Mouse (Mus musculus) gastrocnemius, adult 8-10 months (tissue): ENCODE data around the gene Dcaf8. TPM values are rescaled to one million over a fixed set of nuclear protein-coding genes. Genes with fewer than 3 reads are reported as not detected.

Experiments
- DNase-seq, 2 experiments: peaks; one replicate each; pipeline ENCODE4 v3.0.0; 2022; ENCODE audit warnings: low spot score in 2 of 2
- total RNA-seq, 4 experiments: library from RNA; stranded (reverse); gene quantifications; 2 replicates each; pipeline ENCODE4 v1.2.4; 2022

Dcaf8 gene
- total RNA-seq, 4 experiments from 2014 or later: 197 to 219 (median 208) TPM

DNA sequence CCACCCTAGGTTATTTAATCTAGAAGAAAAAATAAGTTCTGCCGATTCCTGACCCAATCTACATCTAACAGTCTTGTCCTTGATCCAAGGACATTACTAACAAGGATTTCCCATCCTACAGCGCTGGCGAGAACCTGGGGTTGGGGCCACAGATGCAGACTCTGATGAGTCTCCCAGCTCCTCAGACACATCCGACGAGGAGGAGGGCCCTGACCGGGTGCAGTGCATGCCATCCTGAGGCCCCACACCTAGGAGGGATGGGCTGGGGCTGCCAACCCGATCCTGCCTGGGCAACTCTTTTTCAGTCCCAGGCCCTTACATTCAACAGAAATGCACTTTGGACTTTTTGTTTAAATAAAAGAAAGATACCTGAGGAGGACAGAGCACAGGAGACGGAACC is 46.6 kb downstream of the Dcaf8 start:
- no peak for DNase-seq

DNA sequence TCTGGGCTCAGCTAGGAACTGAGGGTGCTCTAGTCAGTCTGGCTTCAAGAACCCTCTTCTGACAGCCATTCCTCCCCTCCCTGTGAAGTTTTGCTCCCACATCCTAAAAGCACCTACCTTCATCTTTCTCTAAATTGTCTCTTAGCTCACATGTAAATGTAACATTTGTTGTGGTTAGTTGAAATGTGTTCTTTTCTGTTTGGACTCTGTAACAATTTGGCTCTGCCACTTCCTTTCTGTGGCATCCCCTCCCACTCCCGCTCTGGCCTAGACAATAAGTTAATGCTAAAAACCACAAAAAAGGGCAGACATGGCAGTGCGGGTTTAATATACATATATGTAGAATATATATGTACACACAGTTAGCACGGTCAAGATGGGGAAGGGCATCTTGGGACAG is 49.3 kb downstream of the Dcaf8 start:
- DNase-seq: no peak

DNA sequence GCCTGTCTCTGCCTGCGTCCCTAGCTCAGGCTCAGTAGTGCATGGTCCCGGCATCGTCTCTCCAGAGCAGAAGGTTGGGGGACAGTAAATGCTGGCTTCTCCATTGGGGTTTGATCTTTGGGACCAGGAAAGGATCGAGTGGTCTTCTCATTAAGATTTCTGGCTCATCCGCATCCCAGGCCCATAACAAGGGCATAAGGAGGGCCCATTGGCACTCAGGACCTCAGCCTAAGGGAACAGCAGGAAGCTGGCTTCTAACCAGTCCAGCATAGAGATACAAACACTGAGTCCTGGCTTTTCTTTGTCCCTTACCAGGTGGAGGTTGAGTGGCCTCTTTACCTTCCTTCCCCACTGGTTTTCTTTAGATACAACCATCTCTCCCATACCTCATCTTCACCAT is 50.0 kb downstream of the Dcaf8 start:
- DNase-seq: peak in 1 of 2 experiments; percentile 2

DNA sequence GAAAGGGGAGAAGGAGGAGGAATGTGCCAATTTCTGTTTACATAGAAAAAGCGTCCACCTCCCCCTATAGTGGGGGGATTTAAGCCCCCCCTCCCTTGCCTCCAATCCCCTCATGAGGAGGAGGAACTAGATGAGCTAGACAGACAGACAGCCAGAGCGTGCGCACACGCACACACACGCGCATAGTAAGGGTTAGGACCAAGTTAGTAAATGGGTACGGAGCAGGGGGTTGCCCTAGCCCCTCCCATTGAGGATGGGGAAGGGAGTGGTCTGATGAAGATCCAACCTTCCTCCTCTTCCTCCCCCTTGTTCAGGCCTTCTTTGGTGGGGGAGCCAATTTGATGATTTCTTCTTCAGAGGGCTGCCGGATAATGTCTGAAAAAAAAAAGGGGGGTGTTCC is 50.4 kb downstream of the Dcaf8 start:
- peak in 1 of 2 experiments; percentile 2 for DNase-seq

DNA sequence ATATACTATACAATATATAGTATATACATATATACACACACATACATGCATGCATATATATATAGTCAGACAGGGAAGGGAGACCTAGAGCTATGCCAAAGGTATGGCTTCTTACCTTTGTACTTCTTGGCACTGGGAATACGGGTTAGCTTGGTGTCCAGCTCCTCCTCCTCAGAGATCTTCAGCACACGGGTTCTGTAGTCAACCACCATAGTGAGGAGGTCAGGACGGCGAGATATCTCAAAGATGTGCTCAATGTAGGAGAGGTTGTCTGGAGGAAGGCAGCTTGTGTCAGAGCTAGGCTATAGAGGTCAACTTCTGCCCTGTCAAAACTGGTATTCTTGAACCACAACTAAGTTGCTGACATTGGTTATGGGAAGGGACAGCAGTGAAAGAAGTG is 51.1 kb downstream of the Dcaf8 start:
- DNase-seq: peak in 1 of 2 experiments; percentile 2

DNA sequence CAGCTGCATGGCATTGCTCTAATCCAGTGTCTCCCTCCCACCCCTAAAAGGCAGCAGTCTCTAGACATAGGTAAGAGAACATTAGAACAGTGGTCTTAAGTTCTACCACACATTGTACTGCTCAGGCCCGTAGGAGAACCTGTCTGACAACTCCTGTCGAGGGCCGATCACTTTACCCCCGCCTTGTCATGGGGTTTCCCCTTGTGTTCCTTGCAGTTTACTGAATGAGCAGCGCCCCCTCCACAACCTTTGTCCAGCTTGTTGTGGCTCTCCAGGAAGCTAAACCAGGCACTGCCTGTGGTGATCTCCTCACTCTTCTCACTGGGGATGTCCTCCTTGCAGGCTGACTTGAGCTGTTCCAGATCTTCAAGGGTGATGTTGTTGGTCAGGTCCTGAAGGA is 52.3 kb downstream of the Dcaf8 start:
- peak in 1 of 2 experiments; percentile 2 for DNase-seq

DNA sequence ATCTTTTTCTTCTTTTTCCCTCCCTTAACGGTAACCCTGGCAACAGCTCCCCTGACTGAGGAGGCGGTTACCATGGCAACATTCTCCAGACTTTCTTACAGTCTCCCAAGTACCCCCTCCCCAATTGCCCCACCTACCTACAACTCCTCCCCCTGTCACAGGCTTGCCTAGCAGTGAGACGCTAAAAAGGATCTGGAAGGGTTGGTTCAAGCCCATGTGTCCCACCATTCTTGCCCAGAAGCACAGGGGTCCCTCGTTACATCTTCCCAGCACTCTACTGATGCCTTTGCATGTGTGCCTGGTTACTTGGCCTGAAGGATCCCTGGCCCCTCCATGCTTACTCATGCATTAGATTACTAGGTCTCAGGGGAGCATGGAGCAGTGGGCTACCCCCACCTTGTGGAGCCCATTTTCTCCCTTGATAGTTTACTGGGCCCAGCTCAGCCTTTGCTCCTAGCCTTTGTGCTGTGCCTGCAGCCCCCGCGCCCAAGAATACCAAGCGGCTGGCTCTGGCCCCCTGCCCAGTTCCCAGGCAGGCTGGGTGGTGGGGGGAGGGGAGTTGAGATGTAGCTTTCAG is 53.1 kb downstream of the Dcaf8 start:
- no peak for DNase-seq

DNA sequence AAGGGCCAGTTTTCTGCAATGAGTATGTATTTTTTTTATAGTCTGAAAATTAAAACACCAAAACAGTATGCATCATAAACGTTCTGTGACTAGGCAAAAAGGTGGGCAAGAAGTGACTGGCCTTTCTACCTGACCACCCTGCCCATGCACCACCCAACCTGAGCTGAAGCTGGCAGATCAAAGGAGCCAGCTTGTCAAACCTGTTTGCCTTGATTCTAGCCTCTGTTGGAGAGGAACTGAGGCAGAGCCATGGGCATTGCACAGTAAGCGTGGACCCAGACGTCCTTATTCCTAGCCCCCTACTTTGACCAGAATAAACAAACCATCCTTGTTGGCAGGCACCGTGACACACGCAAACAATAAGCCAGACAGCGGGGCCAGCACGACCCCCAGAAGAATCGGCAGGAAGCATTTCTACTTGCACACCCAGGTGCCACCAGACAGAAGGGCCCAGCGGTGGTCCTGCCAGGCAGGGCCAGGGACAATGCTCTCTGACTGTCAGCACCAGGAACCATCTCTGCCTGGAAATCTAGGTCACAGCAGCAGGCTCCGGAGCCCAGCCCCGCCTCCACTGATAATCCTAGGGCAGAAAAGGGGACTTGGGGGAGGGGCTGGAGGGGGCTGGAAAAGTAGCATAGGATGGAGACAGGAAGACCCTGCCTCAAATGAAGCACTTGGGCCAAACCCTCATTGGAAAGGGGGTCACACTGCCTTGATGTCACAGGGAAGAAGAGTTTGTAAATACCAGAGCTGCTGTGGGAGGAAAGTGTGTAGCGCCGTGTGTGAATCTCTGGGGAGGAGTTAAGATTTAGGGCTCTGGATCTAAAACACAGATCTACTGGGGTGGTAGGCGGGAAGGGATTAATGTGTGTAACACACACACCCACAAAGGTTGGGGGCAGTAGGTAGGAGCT is 54.3 kb downstream of the Dcaf8 start:
- no peak for DNase-seq

DNA sequence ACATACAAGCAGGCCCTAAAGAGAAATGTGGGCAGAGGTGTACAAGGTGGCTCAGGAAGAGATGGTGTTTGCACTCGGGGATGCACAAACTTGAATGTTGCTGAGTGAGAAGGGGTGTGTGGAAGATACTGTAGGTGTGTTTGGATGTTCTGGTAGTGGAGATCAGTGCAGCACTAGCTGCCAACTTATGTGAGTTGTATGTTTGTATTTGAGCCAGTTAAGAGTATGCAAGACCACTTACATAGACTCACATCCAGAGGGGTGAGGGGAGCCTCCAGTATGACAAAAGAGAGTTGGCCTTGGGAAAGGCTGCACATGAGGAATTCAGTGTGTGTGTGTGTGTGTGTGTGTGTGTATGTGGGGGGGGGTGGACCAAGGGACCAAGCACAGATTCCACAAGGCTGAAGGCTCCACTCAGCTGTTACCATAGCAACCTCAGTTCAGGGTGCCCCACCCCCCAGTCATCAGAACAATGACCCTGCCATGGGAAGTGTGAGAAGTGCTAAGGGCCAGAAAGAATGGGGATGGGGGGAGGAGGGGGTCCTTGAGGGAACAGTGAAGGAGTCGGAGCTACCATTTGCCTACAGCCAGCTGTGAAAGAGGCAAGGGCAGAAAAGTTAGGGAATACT is 55.1 kb downstream of the Dcaf8 start:
- DNase-seq: no peak

DNA sequence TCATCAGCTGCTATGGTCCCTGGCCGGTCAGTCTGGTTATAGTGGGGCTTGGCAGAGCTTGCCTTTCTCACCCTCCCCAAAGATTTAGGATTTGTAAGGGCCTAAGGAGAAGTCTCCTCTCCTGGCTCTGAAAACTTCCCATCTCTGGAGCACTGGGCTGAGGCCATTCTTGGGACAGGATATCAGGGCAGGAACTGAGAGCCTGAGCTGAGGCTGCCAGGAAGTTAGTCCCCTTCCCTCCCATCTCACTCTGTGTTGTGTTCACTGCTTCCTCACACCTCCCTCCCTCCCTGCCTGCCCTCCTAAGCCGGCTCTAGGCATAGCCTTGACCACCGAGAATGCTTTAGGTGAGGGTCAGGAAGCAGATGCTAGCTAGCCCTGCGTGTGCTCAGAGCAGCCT is 55.7 kb downstream of the Dcaf8 start:
- no peak for DNase-seq

DNA sequence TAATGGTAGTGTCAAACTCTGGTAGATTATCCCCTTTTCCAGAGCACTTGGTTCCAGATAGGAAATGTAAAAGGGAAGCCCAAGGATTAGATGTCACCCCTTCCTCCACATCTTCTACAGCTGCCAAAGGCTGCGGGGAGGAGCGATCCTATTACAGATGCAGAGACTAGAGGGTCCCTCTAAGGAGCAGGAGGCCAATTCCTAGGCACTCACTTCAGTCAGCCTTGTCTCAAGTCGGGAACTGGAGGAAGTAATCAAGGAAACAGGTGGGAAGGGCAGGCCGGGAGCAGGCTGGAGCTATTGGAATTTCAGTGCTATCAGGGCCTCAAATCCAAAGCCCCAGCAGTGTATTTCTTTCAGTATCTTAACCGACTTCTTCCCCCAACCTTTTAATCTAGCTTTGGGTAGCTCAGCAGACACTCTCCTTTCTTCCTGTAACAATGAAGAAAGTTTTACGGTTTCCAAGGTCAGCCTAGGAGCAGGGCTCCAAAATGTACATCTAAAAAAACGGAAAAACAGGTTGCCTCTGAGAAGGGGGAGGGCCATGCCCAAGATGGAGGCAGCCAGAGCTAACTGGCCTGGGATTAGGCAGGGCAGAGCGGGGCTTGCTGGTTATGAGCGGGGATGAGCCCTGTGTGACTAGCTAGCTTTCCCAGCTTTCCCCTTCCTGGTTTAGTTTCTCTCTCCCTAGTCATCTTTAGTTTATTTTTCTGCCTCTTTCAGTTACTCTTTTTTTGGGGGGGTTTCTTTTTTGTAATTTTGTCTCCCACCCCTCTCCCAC is 56.3 kb downstream of the Dcaf8 start:
- DNase-seq: no peak

DNA sequence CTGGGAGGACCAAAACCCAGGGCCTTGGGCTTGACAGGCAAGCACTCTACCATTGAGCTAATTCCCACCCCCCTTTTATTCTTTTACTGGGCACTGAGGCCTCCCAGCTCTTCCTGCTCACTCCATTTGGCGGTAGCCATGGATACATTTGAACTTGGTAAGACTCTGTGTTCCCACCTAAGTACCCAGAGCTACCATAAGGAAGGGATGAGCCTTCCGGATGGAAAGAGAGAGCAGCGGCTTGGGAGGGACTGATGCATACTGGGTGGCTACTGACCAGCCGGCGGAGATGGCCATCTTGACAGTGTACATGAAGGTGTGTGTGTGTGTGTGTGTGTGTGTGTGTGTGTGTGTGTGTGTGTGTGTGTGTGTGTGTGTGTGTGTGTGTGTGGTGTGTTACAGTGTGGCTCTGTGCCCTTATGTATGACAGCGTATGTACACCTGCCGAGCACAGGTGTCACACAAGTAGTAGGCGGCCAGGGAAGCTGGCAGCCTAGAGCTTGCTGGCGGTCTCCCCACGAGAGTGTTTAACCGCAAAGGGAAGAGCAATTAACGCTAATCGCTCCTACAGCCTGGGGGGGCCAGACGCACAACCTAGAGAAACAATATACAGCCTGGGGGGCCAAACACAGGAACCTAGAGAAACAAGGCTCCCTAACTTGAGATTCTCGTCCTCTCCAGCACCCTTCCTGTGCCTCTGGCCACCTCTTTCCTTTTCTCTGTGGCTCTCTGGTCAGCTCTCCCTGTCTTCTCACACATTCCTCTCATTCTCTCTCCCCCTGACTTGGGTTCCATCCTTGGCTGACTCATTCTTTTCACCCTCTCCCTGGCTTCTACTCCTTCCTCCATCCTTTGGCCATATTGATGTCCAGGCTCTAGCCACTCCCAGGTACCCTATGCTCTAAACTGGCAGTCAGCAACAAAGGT is 57.2 kb downstream of the Dcaf8 start:
- DNase-seq: no peak

DNA sequence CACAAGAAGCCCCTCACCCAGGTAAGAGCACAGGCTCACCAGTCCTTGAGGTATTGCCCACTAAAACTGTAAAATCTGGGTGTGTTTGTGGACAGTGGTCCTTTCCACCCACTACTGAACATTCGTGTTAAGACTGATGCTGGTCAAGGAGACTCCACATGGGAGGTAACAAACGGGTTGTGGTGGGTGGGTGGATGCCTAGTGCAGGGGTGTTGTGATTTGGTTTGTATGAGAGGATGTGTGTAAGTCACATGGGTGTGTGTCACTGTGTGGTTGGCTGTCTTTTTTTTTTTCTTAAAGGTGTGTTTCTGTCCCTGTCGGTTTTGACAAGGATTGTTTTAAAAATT is 57.8 kb downstream of the Dcaf8 start:
- DNase-seq: no peak

DNA sequence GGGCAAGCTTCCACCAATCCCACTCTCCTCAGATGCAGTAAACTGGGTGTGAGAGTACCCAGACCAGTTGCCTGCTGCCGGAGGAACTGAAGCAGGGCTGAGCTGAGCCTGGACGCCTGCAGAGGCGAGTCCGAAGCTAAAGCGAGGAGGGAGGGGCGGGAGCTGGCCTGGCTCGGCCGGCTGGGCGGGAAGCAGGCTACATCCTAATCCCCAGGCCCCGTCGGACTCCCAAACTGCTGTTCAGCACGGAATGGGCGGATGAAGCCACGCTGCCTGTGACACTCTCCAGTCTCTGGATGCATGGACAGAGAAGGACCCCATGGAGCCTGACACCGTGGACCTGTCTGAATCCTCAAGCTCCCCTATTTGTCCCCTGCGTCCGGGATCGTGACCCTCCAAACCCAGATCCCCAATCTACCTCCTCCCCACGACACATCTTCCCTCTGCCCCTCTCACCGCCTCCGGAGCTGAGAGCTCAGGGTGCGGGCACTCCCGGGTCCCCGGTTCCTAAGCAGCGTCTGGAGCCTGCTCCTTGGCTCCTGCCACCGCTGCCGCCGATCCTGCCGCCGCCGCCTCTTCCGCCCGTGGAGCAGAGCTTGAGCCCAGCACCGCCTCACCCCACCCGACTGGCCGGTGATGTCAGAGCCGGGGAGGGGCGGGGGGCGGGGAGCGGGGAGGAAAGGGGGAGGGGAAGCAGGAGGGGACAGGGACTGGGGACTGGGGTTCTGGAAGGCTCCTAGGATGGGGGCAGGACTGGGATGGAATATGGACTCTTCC is 58.4 kb downstream of the Dcaf8 start, which contains the start of gene Pea15a:
Gene Pea15a (minus strand): TSS at position 664 of the 777 bp plus-strand sequence.
- peak; percentile 68 to 71 for DNase-seq

DNA sequence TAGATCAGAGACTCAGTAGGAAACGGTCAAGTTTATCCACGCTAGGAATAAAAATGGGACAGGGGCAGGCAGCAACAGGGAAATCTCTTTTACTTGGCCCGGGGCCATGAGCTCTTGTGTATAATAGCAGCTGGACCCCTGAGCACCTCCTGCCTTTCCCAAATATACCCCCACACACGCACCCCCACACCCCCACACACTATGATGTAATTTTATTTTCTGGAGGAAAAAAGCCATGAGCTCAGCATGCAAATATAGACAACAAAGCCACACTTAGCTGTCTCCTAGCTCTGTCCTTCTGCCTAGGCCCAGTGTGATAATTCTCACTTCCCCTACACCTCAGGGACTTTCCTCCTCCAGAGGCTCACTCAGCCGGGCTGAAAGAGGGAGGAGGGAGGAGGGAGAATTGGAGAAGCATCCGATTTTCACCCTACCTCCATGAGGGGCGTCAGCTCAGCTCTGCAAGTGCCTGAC is 59.3 kb downstream of the Dcaf8 start:
- DNase-seq: no peak

DNA sequence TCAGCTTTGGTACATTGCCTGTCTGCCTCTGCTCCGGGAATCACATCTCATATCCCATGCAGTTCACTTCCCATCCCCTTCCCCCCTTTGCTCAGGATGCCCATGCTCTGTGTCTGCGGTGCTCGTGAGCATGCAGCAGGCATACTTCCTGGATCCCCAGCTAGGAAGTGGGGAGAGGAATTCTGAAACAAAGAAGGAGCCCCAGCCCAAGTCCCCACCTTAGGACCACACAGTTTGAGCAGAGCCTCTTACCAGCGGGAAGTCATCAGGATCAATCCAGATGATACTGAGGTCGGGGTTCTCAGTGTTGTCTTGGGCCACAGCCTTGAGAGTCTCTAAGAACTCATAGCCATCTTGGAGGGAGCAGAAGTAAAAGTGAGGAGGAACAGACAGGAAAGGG is 64.9 kb downstream of the Dcaf8 start:
- no peak for DNase-seq

DNA sequence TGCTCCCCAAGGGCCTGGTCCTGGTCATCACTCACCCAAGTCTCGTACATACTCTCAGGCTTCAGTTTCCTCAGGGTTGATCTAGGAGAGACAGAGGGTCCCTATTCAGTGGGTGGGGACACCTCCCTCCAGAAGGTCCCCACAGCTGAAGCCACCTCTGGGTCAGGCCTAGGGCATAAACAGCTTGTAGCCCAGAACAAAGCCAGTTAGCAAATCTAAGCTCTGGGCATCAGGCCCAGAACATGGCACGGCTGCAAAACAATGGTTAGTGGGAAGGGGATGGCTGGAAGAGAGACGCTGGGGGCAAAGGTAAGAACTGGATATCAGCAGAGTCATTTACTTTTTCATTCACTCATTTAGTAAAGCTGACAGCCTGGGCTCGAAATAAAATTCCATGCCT is 65.9 kb downstream of the Dcaf8 start:
- DNase-seq: no peak

DNA sequence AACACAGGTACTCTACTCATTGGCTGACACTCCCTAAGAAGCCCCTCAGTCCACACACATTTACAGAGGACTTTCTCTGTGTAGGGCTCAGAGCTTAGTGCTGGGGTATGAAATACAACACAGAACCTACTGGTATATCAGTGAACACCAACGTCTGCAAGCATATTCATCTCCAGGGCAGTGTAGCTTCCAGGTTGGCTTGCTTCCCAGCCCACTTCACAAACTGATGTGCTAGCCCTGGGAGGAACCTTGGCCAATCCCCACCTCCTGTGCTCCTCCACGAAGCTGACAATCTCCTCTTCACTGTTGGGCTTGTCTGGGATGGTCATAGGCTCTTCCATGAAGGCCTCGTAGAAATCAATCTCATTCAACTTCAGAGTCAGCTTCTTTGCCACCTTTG is 66.9 kb downstream of the Dcaf8 start:
- DNase-seq: peak in 1 of 2 experiments; percentile 44

DNA sequence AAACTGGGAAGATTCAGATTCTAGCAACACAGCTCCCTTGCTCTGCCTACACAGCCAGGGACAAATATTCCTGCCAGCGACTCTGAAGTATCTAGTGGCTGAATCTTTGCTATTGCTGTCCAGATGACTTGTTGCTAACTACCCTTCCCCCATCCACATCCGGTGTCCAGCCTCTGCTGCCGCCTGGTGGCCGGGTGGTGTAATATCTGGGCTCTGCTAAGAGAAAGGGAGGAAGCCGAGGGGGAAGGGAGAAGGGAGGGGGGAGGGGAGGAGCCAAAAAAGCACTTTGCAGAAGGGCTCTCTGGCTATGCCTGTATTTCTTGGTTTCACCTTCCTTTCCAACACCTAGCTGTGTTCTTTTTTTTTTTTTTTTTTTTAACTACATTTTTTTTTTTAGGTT is 69.3 kb downstream of the Dcaf8 start:
- peak; percentile 90 to 91 for DNase-seq
